Mouse (Mus musculus): Measurements from ENCODE around the gene 4930544G11Rik.

The 4930544G11Rik gene

DNA sequence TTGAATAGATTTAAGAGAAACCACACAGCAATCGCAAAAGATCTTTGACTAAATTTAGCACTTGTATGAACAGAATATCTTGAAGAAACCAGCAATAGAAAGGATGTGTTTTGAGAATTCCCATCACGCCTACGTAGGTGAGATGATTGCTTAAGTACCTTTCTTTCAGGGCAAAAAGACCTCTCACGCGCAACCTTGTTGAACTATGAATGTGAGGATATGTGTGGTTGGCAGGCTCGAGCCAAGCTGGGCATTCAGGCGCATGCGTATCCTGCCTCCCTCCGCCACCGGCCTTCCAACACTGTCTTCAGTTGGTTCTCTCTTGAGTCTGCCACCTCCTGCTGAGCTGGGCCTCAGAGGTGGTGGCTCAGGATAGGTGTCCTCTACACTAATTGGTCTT is at the start of gene 4930544G11Rik:
Gene 4930544G11Rik (plus strand): TSS at position 301 of the 400 bp plus-strand sequence.
- TF ChIP-seq NANOG (IDR thresholded peaks at IDR 0.05; ENCODE audit: borderline replicate concordance, low read length) (no peak), POU5F1 (IDR thresholded peaks at IDR 0.05; ENCODE audit: borderline replicate concordance, low read length) (no peak), CTCF (conservative IDR thresholded peaks at IDR 0.05; ENCODE audit: low read length) (no peak)
- Histone ChIP-seq H3K9me3 (ENCODE audit: low read length) (peaks cover 3% of the 10 kb centered on the region; the same call in 1 of the 2 replicates), H3K4me1 (replicated peaks; ENCODE audit: low read depth, low read length) (no peaks in the 10 kb centered on the region), H3K27me3 (ENCODE audit: insufficient read depth, low read length) (no peaks in the 10 kb centered on the region; the same call in 1 of the 2 replicates), H3K4me3 (replicated peaks; ENCODE audit: low read length) (no peak within 1 kb of the TSS), H3K36me3 (ENCODE audit: insufficient read depth, low read length) (no peaks in the 10 kb centered on the region)

DNA sequence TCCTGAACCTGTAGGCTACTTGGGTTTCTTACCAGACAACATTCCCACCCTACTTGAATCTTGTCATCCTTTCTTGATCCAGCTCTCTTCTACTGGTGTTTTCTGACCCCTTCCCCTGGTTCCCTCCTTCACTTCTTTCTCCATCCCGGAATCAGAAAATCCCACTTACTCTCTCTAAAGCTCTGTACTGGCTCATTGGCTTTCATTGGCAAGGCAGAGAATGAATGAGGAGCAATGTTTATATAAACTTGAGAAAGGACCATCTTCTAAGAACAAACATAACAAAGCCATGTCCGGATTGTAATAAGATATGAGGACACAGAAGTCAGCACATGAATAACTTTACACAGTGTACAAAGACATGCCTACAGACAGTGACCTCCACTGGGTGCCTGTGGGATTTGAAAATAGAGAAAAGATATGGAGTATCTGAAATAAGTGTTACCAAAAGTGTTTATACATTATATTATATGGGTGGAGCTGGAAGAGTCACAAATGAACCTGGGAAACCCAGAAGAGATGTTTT is 45.7 kb upstream of the 4930544G11Rik start:
- H3K27me3 ChIP-seq (ENCODE audit: insufficient read depth, low read length) = no peaks in the 10 kb centered on the region
- H3K4me1 ChIP-seq (replicated peaks; ENCODE audit: low read depth, low read length) = no peaks in the 10 kb centered on the region
- TF ChIP-seq NANOG (IDR thresholded peaks at IDR 0.05; ENCODE audit: borderline replicate concordance, low read length) (no peak), CTCF (conservative IDR thresholded peaks at IDR 0.05; ENCODE audit: low read length) (no peak), POU5F1 (IDR thresholded peaks at IDR 0.05; ENCODE audit: borderline replicate concordance, low read length) (no peak)
- peaks cover 88% of the 10 kb centered on the region for H3K36me3 ChIP-seq (ENCODE audit: insufficient read depth, low read length)
- no peak overlapping the region for H3K4me3 ChIP-seq (replicated peaks; ENCODE audit: low read length)
- H3K9me3 ChIP-seq (ENCODE audit: low read length) = no peaks in the 10 kb centered on the region

DNA sequence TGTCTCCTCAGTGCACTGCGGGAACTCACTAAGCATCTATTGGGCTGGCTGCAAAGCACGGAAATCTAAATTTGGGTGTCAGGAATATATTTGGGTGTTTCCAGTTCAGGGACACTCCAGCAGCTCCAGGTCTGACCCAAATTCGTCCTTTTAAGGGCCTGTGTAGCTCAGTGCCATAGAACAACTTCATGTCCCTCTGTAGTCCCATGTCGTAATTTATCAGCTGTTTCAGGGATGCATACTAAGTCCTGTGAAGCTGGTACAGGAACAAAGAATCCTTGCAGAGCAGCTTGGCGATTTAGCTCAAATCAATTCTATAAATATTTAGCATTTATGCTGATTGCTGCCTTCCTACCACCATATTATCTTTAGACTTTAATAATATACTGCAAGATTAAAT is 37.0 kb upstream of the 4930544G11Rik start:
- H3K27me3 ChIP-seq (ENCODE audit: insufficient read depth, low read length) = no peaks in the 10 kb centered on the region
- 0 out of 2 replicates have a peak, but pooled peaks cover 3% of the 10 kb centered on the region for H3K4me1 ChIP-seq (replicated peaks; ENCODE audit: low read depth, low read length)
- TF ChIP-seq POU5F1 (IDR thresholded peaks at IDR 0.05; ENCODE audit: borderline replicate concordance, low read length) = no peak
- no peak for TF ChIP-seq NANOG (IDR thresholded peaks at IDR 0.05; ENCODE audit: borderline replicate concordance, low read length)
- no peak for TF ChIP-seq CTCF (conservative IDR thresholded peaks at IDR 0.05; ENCODE audit: low read length)
- no peak overlapping the region for H3K4me3 ChIP-seq (replicated peaks; ENCODE audit: low read length)
- H3K36me3 ChIP-seq (ENCODE audit: insufficient read depth, low read length) = peaks cover 60% of the 10 kb centered on the region
- H3K9me3 ChIP-seq (ENCODE audit: low read length) = no peaks in the 10 kb centered on the region

- H3K4me3 ChIP-seq (replicated peaks; ENCODE audit: low read length) = no peak overlapping the region
- H3K4me1 ChIP-seq (replicated peaks; ENCODE audit: low read depth, low read length) = 0 out of 2 replicates have a peak, but pooled peaks cover under 1% of the 10 kb centered on the region
- TF ChIP-seq CTCF (conservative IDR thresholded peaks at IDR 0.05; ENCODE audit: low read length) = no peak
- no peak for TF ChIP-seq POU5F1 (IDR thresholded peaks at IDR 0.05; ENCODE audit: borderline replicate concordance, low read length)
- no peak for TF ChIP-seq NANOG (IDR thresholded peaks at IDR 0.05; ENCODE audit: borderline replicate concordance, low read length)
- no peaks in the 10 kb centered on the region for H3K9me3 ChIP-seq (ENCODE audit: low read length)
- H3K36me3 ChIP-seq (ENCODE audit: insufficient read depth, low read length) = peaks cover 46% of the 10 kb centered on the region
- no peaks in the 10 kb centered on the region for H3K27me3 ChIP-seq (ENCODE audit: insufficient read depth, low read length)
Observed at GRCm38 (mm10) chr6:65921703-65922102, 30.7 kb upstream of the 4930544G11Rik start.

DNA sequence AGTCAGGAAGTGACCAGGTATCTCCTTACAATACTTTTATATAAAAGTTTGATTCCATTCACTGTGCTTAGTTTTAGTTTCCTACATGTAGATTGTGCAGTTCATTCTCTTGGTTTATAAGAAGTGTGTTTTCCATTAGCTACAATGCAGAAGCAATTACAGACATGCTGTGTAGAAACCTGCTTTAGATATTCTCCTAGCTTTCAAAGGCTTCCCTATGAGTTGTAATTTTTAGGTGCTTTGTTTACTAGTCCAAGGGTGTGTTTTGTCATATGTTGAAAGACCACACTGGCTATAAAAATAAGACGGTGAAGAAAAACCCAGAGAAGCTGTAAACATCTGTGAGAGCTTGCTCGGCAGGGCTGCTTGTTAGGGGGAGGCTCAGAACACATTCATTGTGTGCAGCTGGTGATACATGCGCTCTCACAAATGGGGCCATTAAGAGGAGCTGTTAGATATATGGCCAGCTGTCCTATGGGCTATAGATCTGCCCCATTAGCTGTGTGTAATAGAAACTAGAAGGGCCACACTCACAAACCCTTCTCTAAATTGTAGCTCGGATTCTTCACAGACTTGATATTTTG is 28.8 kb upstream of the 4930544G11Rik start:
- TF ChIP-seq NANOG (IDR thresholded peaks at IDR 0.05; ENCODE audit: borderline replicate concordance, low read length) = no peak
- TF ChIP-seq POU5F1 (IDR thresholded peaks at IDR 0.05; ENCODE audit: borderline replicate concordance, low read length) = no peak
- Histone ChIP-seq H3K36me3 (ENCODE audit: insufficient read depth, low read length) (peaks cover 48% of the 10 kb centered on the region), H3K4me3 (replicated peaks; ENCODE audit: low read length) (no peak overlapping the region), H3K27me3 (ENCODE audit: insufficient read depth, low read length) (no peaks in the 10 kb centered on the region), H3K4me1 (replicated peaks; ENCODE audit: low read depth, low read length) (no peaks in the 10 kb centered on the region), H3K9me3 (ENCODE audit: low read length) (no peaks in the 10 kb centered on the region)

GRCm38 (mm10) chr6:65925737-65926333 is 26.6 kb upstream of the 4930544G11Rik start:
- TF ChIP-seq CTCF (conservative IDR thresholded peaks at IDR 0.05; ENCODE audit: low read length) (no peak), NANOG (IDR thresholded peaks at IDR 0.05; ENCODE audit: borderline replicate concordance, low read length) (no peak), POU5F1 (IDR thresholded peaks at IDR 0.05; ENCODE audit: borderline replicate concordance, low read length) (no peak)
- Histone ChIP-seq H3K36me3 (ENCODE audit: insufficient read depth, low read length) (peaks cover 54% of the 10 kb centered on the region), H3K27me3 (ENCODE audit: insufficient read depth, low read length) (no peaks in the 10 kb centered on the region), H3K4me1 (replicated peaks; ENCODE audit: low read depth, low read length) (no peaks in the 10 kb centered on the region), H3K9me3 (ENCODE audit: low read length) (no peaks in the 10 kb centered on the region), H3K4me3 (replicated peaks; ENCODE audit: low read length) (no peak overlapping the region)

- Histone ChIP-seq H3K4me1 (replicated peaks; ENCODE audit: low read depth, low read length) (peaks cover 27% of the 10 kb centered on the region), H3K36me3 (ENCODE audit: insufficient read depth, low read length) (peaks cover 53% of the 10 kb centered on the region), H3K9me3 (ENCODE audit: low read length) (no peaks in the 10 kb centered on the region), H3K27me3 (ENCODE audit: insufficient read depth, low read length) (peaks cover 9% of the 10 kb centered on the region; the same call in 1 of the 2 replicates), H3K4me3 (replicated peaks; ENCODE audit: low read length) (no peak overlapping the region)
- TF ChIP-seq CTCF (conservative IDR thresholded peaks at IDR 0.05; ENCODE audit: low read length) (no peak), NANOG (IDR thresholded peaks at IDR 0.05; ENCODE audit: borderline replicate concordance, low read length) (no peak), POU5F1 (IDR thresholded peaks at IDR 0.05; ENCODE audit: borderline replicate concordance, low read length) (no peak)
Observed at GRCm38 (mm10) chr6:65930523-65930922, 21.9 kb upstream of the 4930544G11Rik start.

GRCm38 (mm10) chr6:65932776-65933175 is 19.6 kb upstream of the 4930544G11Rik start:
- TF ChIP-seq CTCF (conservative IDR thresholded peaks at IDR 0.05; ENCODE audit: low read length) (no peak), POU5F1 (IDR thresholded peaks at IDR 0.05; ENCODE audit: borderline replicate concordance, low read length) (no peak), NANOG (IDR thresholded peaks at IDR 0.05; ENCODE audit: borderline replicate concordance, low read length) (no peak)
- H3K4me3 ChIP-seq (replicated peaks; ENCODE audit: low read length) = no peak overlapping the region
- no peaks in the 10 kb centered on the region for H3K9me3 ChIP-seq (ENCODE audit: low read length)
- H3K36me3 ChIP-seq (ENCODE audit: insufficient read depth, low read length) = peaks cover 49% of the 10 kb centered on the region
- peaks cover 27% of the 10 kb centered on the region for H3K4me1 ChIP-seq (replicated peaks; ENCODE audit: low read depth, low read length)
- H3K27me3 ChIP-seq (ENCODE audit: insufficient read depth, low read length) = peaks cover 9% of the 10 kb centered on the region; the same call in 1 of the 2 replicates

Data from E14TG2a.4 (cell line).